Mouse (Mus musculus) kidney, postnatal 14 days (tissue): ENCODE measurements around the gene Cbs.
A peak's percentile ranks its signal among the peaks of the same experiment; 100 is the strongest.

Source experiments
- DNase-seq: peaks from one replicate; pipeline ENCODE4 v3.0.0; 2022; ENCODE audit warnings: mixed read lengths

Cbs gene

GRCm38 (mm10) chr17:31583781-31584180, 53.3 kb downstream of the Cbs start:
- no peak for DNase-seq

DNA sequence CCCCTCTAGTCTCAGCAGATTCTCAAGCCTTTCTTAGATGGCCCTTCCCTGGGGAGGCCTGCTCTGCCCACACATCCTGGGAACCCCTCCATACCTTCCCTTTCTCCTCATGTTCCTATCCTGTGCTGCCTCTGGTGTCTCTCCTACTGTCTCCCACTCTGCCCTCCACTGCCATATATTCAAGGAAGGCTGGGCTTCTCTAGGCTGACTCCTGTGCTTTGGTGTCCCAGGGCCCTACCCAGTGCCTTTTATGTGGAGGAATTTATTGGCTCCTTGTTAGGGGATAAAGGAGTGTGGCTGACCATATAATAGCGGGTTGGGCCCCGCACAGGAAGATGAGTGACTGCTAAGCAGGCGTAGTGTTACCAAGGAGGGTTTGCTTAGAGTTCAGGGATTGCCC, 53.9 kb downstream of the Cbs start:
- no peak for DNase-seq

DNA sequence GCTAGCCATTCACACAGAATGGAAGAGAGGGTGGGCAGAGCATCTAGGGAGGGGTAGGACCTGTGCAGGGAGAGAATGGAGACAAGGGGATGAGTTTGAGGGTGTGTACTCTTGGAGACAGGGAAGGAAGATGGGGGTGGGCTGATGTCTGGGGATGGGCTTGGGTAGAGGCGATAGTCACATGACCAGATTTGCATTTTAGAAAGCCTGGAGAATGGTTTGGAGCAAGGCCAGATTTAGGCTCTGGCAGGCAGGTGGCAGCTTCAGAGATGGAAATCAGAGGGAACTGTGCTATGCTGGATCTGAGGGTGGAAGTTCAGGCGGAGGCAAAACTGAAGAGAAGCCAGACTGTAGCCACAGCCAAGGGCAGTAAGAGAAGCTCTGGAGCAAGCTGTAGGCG, 56.7 kb downstream of the Cbs start:
- DNase-seq = no peak

DNA sequence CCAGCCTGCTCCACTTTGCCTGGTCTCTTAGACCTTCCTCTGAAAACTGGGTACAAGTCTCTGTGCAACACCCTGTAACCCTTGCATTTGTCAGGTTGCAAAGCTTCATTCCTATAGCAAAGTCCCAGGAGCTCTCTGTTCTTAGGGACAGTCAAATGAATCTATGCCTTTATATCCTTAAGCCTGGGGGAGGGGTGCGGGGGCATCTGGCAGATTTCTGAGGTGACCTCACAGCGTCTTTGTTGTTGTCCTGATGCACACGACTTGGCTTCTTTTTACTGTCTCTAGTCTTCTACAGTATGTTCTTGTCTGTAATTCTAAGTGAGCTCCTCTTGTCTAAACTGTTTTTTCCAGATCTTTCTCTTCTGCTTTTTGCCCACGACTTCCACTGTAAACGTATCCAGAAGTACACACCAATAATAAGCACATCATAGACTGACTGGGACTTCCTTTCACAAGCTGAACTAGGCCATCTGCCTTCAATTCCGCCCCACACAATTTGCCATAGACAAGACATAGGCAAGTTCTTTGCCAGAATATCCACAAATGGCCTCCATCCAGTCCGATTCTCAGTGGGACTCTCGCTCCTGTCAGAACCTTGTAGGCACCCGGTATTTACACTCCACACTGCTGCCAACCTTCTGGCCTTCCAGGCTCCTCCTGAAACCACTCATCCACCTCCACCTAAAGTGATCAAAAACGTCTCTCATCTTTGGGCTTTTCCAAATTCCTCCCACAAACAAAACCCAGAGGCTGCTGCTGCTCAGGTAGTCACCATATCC, 60.5 kb downstream of the Cbs start:
- DNase-seq = no peak

GRCm38 (mm10) chr17:31574662-31575061, 62.4 kb downstream of the Cbs start:
- no peak for DNase-seq

DNA sequence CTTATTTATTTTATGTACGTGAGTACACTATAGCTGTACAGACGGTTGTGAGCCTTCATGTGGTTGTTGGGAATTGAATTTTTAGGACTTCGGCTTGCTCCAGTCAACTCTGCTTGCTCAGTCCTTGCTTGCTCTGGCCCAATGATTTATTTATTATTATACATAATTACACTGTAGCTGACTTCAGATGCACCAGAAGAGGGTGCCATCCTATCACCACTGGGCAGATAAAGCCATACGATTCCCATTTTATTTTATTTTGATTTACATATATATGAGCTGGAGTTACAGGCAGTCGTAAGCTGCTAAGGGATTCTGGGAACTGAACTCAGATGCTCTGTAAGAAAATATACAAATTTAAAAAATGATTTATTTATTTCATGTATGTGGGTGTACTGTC, 65.3 kb downstream of the Cbs start:
- DNase-seq = no peak

DNA sequence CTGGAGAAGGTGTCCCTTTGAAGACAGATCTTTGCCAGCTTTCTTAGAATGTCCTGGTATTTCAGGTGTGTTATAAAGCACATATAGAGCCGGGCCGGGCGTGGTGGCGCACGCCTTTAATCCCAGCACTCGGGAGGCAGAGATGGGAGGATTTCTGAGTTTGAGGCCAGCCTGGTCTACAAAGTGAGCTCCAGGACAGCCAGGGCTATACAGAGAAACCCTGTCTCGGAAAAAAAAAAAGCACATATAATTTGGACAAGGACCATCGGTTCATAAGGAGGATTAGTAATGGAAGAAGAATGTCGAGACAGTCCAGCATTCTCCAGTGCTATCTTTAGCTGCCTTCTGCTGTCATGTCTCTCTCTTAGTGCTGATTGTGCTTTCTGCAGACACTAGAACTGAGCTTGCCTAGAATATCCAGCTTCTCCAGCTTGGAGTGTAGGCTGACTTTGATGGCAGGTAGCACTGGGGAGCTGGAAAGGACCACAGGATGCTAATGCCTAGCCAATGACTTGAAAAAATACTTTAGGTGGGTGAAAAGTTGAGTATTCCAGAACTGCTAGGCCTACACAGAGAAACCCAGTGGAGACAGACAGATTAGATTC, 66.6 kb downstream of the Cbs start:
- DNase-seq = peak; percentile 53

DNA sequence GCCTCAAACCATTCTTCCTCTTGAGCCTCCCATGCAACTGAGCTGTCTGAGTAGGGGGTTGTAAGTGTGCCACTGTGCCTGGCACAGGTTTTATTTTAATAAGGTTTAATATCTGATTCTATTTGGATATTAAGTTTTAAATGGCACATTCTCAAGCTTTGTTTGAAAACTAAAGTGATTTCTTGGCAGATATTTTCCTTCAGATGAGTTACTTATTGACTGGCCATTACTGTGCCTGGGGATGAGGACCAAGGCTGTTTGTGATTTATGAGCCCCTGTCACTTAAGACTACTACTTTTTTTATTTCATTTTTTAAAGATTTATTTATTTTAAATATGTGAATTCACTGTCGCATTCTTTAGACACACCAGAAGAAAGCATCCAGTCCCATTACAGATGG, 67.3 kb downstream of the Cbs start:
- no peak for DNase-seq

- no peak for DNase-seq
Observed at GRCm38 (mm10) chr17:31566276-31566675, 70.8 kb downstream of the Cbs start.

GRCm38 (mm10) chr17:31565141-31566056, 71.6 kb downstream of the Cbs start:
- peak; percentile 83 for DNase-seq

DNA sequence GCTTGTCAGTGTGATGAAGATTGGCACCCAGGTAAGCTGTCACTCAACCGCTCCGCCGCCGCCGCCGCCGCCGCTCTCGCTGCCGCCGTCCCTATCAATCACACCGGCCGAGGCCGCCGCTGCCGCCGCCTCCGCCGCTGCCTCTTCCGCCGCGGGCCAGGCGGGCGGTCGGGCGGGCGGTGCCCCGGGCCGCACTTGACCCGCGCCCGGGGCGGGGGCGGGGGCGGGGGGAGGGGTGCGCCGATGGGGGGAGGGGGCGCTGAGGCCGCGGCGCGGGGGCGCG, 72.2 kb downstream of the Cbs start:
- DNase-seq = no peak

GRCm38 (mm10) chr17:31564015-31564857, 72.8 kb downstream of the Cbs start, which contains the start of gene Pknox1:
TSS of gene Pknox1 (plus strand) at chr17:31564734.
- DNase-seq = peak; percentile 100

DNA sequence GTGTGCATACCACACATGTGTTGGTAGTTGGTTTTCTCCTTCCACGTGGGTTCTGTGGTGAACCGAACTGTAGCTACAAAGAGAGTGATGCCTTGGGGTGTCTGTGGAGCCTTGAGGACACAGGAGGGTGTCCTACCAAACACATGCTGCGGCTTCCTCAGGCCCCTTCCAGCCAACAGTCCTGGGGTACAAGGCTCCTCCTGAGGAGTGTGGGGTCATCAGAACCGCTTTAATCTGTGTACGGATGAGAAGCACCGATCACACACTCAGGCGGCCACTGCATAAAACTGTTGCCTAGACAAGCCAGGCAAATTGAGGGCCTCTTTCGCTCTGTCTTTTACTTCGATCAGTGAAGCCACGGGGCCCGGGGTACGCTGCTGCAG, 73.4 kb downstream of the Cbs start:
- peak; percentile 52 for DNase-seq

DNA sequence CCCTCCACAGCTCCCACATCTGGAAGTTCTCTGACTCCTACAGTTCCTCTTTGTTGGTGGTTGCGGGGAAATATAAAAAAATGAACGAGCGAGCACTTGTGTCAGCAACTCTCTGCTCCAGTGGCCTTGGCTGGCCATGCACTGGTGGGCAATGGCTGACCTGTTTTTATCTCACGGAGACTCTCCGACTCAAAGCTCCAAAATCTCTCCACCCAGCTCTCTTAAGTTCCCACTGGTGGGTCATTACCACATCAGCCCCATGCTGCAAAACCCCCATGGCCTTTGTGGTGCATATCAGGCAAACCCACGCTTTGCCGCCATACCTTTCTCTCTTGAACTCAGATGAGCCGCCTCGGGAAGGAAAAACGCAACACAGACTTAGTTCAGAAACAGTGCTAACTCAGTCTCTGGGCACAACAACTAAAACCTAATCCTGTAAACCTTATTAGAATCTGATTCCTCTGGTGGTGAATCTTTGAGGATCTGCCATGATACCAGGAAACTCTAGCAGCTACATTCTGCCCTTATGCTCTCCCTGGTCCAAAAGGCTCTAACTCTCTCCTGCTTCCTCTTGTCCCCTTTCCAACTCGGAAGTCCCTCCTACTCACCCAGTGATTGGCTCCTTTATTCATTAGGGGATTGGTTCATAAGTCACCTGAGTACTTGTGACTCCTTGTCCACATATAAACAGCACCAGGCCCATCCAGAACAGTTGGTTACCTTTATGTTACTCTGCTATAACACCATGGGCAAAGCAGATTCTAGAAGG, 77.8 kb downstream of the Cbs start:
- DNase-seq = no peak
